Mouse (Mus musculus) gastrocnemius, postnatal 4 days (tissue): ENCODE measurements around the gene Sap25. TPM values are rescaled to one million over a fixed set of nuclear protein-coding genes. Genes with fewer than 3 reads are reported as not detected.
"Not testable (repeated sequence)": the region's sequence is repeated elsewhere in the genome, so short reads cannot be mapped to it uniquely, and the experiment has no call there.

ENCODE experiments used
- DNase-seq, 2 experiments: peaks; one replicate each; pipeline ENCODE4 v3.0.0; 2021 to 2022; ENCODE audit warnings: low spot score in 2 of 2, mixed read lengths in 2 of 2
- long read RNA-seq, 2 experiments: library from polyadenylated mRNA; stranded (forward); transcript quantifications; one replicate each; pipeline ENCODE4 v2.0.0; 2021
- total RNA-seq, 2 experiments: library from RNA; stranded (reverse); gene quantifications; 2 replicates each; pipeline ENCODE4 v1.2.3; 2021

Sap25 gene
- 1 to 10 TPM; 3.2 to 3.8 TPM for total RNA-seq
- long read RNA-seq, experiment 1 = 0 reads
- long read RNA-seq, experiment 2, partial matches to known transcripts = 0 of 3 reads
- long read RNA-seq, experiment 2, other reads (novel, unspliced or antisense) = 0 of 3 reads

DNA sequence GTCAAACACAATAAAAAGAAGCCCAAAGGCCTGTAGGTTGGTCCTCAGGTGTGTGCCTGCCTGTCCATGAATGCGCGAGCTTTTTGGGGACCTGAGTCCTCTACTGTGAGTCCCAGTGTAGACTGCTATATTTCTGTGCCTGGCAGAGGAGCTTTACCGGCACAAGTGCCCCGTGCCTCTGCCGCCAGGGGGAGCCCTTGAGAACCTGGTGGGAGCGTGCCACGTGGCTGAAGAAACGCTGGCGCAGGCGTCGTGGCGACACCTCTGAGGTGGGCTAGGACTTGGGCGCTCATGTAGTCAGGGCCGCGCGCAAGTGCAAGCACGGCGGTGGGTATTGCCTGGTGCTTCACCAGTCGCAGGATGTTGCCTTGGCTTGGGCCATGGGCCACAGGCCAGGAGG is at the start of gene Sap25:
Gene Sap25, plus strand, starts transcription at position 281 of the 400 bp plus-strand sequence.
- DNase-seq = no peak

DNA sequence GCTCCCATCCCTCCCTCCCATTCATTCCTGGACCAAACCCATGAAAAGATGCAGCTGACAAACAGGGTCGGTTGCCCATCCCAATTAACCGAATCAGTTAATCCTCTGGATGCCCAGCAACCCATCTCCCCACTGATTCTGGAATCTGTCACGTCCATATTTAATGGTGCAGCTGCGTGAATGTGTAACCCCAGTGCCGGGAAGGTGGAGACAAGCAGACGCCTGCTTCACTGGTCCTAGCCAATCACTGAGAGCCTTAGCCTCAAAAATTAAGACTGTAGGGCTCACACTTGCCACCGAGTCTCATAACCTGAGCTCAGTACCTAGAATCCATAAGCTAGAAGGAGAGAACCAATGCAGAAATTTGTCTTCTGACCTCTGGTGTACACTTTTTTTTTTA is 45.2 kb upstream of the Sap25 start:
- no peak for DNase-seq

DNA sequence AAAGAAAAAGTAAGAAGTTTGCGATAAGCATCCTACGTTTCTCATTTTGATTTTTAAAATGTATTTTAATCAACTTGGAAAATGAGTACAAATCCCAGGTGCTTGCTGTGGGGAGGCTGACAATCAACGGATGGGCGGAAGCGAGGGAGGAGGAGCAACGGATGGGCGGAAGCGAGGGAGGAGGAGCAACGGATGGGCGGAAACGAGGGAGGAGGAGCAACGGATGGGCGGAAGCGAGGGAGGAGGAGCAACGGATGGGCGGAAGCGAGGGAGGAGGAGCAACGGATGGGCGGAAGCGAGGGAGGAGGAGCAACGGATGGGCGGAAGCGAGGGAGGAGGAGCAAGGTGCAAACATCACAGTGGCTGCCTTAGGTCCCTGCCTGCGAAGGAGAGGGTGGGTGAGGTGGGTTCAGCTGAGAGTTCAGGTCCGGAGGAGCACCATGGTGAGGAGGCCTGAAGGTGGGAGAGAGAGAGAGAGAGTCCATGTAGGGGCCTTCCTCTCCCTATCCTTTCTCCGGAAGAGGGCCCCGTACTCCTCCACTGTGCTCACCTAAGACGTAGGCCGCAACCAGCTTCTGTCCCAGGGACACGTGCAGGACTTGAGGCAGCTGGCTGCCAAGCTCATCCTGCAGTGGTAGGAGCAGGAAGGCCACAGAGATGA is 44.4 kb upstream of the Sap25 start:
- no peak for DNase-seq

DNA sequence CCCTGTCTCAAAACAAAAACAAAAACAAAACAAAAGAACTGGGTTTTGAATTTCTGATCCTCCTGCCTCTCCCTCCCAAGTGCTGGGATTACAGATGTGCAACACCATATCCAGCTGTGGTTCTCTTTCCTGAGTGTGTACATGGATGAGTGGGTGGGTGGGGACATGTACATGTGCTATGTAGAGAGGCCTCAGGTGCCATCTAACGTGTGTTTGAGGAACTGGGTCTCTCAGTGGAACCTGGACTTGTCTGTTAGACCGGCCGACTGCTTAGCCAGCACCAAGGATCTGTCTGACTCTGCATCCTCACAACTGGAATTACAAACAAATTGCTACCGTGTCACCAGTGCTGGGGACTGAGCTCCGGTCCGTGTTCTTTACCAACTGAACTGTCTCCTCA is 43.5 kb upstream of the Sap25 start:
- no peak for DNase-seq

DNA sequence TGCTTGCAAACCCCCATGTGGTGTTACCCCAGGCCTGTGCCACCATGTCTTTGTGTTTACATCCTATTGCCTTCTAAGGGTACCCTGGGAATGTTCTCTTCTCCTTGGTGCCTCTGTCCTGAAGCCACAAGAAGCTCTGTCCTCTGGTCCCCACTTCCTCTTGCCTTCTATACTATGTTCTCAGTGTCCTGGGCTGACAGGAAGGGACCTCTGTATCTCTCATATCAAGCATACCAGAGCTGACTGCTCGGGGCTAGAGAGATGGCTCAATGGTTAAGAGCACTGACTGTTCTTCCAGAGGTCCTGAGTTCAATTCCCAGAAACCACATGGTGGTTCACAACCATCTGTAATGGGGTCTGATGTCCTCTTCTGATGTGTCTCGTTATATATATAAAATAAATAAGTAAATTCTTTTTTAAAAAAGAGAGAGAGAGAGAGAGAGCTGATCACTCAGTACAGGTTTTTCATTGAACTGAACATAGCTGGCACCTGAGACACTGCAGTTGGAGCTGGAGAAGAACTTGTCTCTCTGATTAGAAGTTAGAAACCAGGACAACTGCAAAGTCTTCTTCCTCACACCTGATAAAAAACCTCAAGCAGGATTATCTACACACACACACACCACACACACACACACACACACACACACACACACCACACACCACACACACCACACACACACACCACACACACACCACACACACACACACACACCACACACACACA is 42.9 kb upstream of the Sap25 start:
- DNase-seq = no peak

DNA sequence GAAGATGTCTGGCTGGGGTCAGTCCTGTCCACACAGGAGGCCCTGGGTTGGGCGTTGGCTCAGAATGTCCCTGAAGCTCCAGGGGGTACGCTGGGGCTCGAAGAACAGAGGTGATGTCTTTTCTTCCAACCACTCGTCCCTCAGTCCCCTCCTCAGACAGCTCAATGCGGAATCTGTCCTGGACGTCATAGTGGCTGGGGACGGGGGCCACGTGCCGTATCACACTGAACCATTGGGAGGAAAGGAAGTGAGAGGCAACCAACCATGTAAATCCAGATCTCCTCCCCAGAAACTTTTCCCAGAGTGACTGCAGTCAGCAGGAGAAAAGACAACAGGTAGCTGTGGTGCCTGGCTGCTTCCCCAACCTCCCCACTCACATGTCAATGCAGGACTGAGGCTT is 41.5 kb upstream of the Sap25 start:
- no peak for DNase-seq

DNA sequence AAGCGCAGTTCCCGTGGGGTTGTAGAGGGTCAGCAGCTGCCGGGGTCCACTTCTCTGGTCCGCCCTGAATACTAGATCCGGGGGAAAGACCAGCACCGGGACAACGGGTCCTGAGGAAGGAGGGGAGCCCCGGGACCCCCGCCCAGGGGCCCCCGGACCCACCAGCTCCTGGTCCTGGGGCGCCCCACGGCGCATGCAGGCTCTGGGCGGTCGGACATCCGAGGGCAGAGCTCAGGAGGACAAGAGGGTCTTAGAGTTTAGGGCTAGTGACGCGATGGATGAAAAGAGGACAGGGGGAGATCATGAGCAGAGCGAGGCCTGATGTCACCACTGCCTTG is 40.9 kb upstream of the Sap25 start:
- DNase-seq = no peak

DNA sequence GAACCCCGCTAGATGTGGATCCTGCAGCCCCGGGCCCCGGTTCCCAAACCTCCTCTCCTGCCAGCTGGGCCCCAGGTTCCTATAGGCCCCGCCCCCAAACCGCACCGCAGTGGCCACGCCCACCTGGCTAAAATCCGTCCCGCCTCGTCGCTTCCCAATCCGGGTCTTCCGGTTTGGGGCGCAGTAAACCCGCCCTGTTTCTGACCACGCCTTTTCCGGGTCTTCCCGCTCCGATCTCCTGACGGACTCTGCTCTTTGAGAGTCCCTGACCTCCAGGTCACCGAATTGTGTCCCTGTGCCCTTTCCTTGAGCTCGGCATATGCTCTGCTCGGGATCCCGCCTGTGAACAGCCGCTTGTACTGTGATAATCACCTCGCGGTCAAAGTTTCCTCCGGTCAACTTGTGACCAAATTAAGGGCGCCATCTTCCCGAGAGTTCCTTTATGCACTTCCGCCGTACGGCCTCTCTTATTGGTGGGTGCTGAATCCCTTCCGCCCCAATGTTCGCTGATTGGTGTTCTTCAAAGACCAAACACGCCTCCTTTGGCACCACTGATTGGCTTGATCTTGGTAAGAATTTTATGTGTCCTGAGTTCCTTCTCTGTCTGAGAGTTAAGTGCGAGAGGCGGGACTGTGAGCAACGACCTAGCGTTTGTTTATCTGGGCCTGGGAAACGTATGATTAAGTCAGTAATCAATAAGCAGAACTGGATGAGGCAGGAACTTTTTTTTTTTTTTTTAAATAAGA is 40.3 kb upstream of the Sap25 start, which contains the start of gene Mospd3:
Gene Mospd3, minus strand, starts transcription at position 440 of the 746 bp plus-strand sequence.
- peak; percentile 92 to 96 for DNase-seq

DNA sequence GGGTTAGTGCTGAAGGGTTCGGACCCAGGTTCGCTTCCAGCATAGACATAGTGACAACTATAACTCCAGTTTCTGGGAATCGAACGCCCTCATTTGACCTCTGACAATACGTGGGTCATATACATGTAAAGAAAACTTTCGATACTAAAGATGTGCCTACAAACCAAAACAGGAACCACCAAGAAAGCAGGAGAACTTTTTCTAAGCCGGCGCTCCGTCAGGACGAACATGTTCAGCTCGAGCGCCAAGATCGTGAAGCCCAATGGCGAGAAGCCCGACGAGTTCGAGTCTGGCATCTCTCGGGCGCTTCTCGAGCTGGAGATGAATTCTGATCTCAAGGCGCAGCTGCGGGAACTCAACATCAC is 39.8 kb upstream of the Sap25 start:
- DNase-seq = peak in 1 of 2 experiments; percentile 38

DNA sequence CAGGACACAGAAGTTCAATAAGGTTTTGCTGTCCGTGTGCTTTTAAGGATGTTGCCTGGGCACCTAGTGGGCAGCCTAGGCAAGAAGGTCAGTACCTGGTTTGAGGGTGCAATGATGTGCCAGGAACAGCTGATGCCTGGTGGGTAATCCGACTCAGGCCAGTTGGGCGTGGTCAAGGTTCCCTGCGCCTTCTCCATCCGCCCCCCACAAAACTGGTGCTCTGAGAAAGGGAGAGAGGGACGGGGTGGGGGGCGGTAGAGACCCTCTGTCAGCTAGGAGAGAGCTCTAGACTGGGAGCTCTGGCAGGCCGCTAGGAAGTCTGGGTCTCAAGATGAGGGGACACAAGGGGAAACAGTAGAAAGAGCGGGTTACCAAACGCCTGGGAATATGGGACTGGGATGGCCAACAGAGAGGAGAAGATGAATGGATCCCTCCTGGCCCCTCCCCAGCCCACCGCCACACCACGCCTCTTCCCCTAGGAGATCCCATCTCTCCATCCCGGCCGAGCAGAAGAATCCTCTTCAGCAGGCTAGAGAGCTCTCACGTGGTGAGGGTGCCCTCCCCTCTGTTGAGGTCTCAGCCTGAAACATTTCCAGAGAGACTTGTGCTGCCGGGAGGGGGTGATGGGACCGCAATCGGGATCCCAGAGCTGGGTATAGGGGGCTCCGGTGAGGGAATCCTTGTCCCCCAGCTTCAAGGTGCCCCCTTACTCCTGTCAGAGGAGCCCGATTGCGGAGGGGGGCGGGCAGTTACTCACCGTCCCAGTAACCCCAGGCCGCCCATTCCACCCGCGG is 33.1 kb upstream of the Sap25 start:
- DNase-seq = no peak

DNA sequence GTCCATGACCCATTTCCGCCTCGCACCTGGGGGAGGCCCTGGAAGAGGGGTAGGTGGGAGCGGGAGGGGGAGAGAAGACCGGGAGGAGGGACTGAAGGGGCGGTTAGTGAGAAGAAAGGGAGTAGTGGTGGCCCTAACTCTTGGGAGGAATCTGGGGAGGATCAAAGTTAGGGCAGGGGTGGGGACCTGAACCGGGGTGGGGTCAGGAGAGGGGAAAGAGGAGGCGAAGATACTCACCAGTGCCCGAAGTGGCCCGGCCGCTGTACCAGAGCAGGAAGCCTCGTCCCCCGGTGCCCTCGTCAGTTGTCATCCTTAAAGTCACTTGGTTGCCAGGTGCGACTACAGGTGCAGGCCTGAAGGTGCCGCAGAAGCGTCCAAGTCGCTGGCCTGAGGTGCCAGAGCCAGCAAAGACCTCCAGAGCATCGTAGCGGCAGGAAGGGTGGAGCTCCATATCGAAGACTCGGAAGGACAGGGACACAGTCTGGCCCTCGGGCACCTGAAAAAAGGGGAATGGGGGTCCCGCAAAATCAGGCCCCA is 32.4 kb upstream of the Sap25 start:
- DNase-seq = no peak

DNA sequence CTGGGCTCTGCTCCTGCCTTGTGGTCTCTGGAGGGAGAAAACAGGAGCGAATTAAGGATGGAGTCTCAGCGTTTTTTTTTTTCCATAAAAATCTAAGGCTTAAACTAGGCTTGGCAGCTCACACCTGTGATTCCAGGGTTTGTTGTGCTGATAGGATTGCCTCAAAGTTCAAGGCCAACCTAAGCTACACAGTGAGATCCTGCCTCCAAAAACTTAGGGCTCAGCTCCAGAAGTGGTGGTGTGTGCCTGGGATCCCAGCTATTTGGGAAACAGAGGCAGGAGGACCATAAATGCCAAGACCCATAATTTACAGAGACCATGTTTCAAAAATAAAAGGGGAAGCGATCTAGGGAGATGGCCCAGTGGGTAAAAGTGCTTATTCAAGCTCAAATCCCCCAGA is 31.8 kb upstream of the Sap25 start:
- DNase-seq = no peak

DNA sequence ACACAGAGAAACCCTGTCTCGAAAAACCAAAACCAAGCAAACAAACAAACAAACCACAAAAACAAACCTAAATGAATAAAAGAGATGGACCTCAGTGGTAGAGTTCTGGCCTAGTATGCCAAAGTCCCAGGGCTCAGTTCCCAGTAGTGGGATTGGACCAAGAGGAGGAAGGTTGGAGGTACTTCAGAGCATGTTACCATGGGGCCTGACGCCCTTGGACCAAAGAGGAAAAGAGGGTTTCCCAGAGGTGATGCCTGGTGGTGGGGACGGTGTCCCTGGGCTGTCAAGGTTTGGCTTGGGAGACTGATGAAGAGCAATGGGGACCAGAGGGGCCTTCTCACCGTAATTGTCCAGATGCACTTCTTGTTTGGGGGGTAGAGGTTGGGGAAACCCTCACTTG is 31.1 kb upstream of the Sap25 start:
- no peak for DNase-seq

DNA sequence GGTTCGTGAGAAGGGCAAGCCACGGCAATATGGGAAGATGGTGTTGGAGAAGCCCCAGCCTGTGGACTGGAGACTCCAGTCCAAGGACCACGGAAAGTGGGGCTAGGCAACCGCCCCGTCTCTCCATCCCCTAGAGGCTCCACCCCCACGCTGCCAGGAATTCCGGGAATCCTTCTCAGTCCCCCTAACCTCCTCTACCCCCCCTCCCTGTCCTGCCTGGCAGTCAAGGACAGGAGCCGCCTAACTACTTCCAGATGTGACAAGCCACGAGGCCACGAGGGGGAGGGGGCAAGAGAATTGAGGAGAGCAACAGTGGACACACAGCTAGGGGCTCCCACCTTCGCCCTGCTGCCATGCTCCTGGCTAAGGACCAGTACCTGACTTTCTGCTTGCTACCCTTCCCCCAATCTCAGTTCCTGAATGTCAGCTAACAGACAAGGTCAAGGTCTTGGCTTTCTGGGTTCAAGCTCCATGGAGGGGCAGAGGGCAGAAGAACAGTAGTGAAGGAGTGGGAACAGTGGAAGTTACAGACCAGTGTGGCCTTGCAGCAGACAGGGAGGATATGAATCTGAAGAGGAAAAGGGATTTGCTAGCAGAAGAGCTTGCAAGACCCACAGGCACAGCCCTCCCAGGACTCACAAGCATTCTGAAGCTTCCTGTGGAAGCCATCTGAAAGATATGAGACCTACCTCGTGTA is 30.4 kb upstream of the Sap25 start:
- DNase-seq = peak; percentile 80 to 89

DNA sequence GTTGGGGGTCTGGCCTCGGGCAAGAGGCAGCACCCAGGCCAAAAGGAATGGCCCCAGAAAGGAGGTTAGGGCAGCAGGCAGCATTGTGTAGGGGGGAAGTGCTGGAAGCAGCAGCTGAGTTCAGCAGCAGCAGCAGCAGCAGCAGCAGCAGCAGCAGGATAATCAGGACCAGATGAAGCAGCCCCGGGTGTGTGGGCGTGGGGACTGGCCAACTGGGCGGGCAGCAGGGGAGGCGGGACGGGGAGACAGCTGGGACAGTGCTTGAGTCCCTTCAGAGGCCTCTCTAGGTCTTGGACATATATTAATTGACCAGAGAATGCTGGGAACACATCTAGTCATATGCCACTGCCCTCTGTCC is 29.9 kb upstream of the Sap25 start:
- peak; percentile 72 to 87 for DNase-seq

DNA sequence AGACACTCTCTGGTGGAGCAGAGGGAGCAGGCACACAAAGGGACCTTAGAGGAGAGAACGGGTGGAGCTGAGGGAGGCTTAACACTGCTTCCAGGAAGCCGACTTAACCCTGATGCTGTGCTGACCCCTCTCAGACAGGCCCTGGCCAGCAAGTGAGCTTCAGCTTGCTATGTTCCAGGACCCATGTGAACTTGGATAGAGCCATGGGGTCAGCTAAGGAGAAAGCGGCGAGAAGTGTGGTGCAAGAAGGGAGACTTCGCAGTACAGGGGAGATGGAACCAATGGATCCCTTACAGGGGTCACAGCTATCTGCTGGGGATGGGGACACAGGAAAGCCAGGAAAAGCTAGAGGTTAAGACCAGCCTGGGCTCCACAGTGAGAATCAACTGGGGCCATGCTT is 28.1 kb upstream of the Sap25 start:
- DNase-seq = no peak

DNA sequence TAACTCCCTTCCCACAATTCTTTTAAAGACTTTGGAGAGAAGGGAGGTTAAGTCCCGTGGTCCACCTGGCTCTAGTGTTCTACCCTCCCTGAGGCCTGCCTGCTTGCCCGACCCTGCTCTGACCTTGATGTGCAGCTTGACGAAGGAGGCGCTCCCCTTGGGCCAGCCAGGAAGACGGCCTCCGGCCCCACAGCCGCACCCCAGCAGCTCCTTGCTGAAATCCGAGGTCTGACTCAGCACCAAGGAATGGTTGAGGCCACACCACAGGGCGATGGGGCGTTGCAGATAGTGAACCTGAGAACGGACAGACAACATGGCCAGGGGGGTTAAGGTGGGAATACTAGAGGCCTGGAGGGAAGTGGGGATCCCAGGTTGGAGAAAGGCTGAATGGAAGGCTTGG is 27.6 kb upstream of the Sap25 start, which contains the start of gene Pcolce:
Gene Pcolce, minus strand, starts transcription at position 235 of the 400 bp plus-strand sequence.
- DNase-seq = no peak

DNA sequence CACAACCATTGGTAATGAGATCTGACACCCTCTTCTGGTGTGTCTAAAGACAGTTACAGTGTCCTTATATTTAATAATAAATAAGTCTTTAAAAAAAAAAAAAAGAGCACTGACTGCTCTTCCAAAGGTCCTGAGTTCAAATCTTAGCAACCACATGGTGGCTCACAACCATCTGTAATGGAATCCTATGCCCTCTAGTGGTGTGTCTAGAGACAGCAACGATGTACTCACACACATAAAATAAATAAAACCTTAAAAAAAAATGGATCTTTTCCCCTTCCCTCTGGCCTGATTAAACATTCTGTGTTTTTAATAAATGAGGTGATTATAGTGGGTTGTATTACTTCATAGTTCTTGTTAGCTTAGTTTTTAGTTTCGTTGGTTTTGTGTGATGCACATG is 26.2 kb upstream of the Sap25 start:
- DNase-seq = not testable (repeated sequence)

DNA sequence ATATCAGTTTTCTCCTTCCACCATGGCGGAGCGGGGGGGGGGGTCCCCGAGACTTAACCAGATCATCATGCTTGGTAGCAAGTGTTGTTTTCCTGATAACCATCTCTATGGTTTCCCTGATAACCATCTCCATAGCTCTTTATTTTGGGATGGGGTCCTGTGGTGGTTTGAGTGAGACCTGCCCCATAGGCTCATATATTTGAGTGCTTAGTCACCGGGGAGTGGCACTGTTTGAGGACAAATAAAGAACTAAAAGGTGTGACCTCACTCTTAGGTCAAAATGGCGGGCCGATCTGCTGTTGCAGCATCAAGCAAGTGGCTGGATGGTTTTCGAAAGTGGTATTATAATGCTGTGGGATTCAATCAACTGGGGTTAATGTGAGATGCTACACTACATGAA is 25.8 kb upstream of the Sap25 start:
- DNase-seq = no peak

DNA sequence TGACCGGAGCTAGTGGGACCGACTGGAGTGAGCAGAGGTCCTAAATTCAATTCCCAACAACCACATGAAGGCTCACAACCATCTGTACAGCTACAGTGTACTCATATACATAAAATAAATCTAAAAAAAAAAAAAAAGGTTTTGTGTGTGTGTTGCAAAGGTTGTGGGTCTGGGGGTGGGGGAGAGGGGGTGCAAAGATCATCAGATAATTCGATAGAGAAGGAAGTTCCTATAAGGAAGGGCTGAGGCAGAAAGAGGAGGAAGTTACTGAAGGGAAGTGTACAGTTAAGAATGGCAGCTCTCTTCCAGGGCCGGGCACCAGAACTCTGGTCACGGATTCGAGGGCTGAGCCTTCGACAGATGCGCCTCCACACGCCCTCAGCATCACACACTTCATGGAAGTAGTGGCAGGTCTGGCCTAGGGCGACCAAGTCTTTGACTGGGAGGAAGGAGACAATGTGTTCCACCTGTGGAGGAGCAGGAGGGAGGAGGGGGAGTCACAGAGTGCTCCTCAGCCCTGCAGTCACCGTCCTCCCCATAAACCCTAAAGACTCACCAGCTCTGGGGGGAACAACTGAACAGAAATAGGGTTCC is 17.1 kb upstream of the Sap25 start:
- no peak for DNase-seq
